Comparison of ENCODE assay signal across 28 mouse cellular contexts in genomic region chr3:102199226-102199625, GRCm38 (mm10). TPM values are rescaled to one million over a fixed set of nuclear protein-coding genes. Genes with fewer than 3 reads are reported as not detected.
DNase-seq lines count a peak whose midpoint lies in the region; ATAC-seq and TF ChIP-seq lines count a peak whose summit lies in the region.
"Had no signal": no experiment of that assay in that cellular context is flagged by ENCODE, and none has a peak within 500 bp of the region (broad histone marks: within the 10 kb centered on the region; RNA-seq: fewer than 3 reads in every experiment).

No protein-coding gene starts in this region.

- 36% methylated on average over 4 of the region's 4 CpGs for WGBS in heart, embryonic 10.5 days
- 38% methylated on average over 4 of the region's 4 CpGs for WGBS in heart, embryonic 16.5 days
- 41% methylated on average over 4 of the region's 4 CpGs for WGBS in kidney, adult 2 months

- DNase-seq in heart, embryonic 10.5 days (ENCODE audit: low spot score) = no peak
- DNase-seq in heart, postnatal 10 days = no peak
- no peak for DNase-seq in heart, adult 9 months (ENCODE audit: low spot score in 2 of 2)
- peak; percentile 86 for DNase-seq in kidney, adult 2 months
- DNase-seq in kidney, postnatal 10 days = no peak
- DNase-seq in kidney, postnatal 25 days = peak; percentile 59 to 77
- no peak for DNase-seq in layer of hippocampus, adult 11-12 months (ENCODE audit: low spot score)
- DNase-seq: adrenal gland, postnatal 10 days; cerebellum, adult 8-10 months; cerebellum, postnatal 25 days; gastrocnemius, adult 2 months; gastrocnemius, postnatal 36 days; lung, embryonic 14.5 days; lung, postnatal 14 days; right cerebral cortex, adult 18-20 months; spleen, adult 18-20 months; thymus, postnatal 14 days had no signal

- intact Hi-C loops in heart, postnatal 10 days (cut with DNase I) = no loop called here

- TF ChIP-seq POLR2A in kidney, adult 2 months (IDR thresholded peaks at IDR 0.05; ENCODE audit: low read depth, low read length) = no peak

- H3K36me3 ChIP-seq in heart, embryonic 10.5 days = peaks cover 10% of the 10 kb centered on the region; the same call in 1 of the 2 replicates
- H3K36me3 ChIP-seq in heart, embryonic 16.5 days (ENCODE audit: control insufficient read depth, insufficient read depth) = no peaks in the 10 kb centered on the region
- H3K36me3 ChIP-seq in kidney, adult 2 months (ENCODE audit: control insufficient read depth, insufficient read depth, low read length) = no peaks in the 10 kb centered on the region
- H3K36me3 ChIP-seq: forebrain, embryonic 15.5 days; hindbrain, embryonic 15.5 days; liver, embryonic 15.5 days; neural tube, embryonic 12.5 days had no signal

- no peaks in the 10 kb centered on the region for H3K27me3 ChIP-seq in heart, embryonic 10.5 days (ENCODE audit: insufficient read depth, poor library complexity, severe bottlenecking)
- H3K27me3 ChIP-seq in heart, embryonic 16.5 days (ENCODE audit: control insufficient read depth, insufficient read depth, low read length) = no peaks in the 10 kb centered on the region
- no peaks in the 10 kb centered on the region for H3K27me3 ChIP-seq in kidney, adult 2 months (replicated peaks; ENCODE audit: control insufficient read depth, insufficient read depth, low read length)
- H3K27me3 ChIP-seq: Patski had no signal

- no peak overlapping the region for H3K4me2 ChIP-seq in heart, embryonic 16.5 days (ENCODE audit: low read depth, low read length)
- H3K4me2 ChIP-seq: forebrain, embryonic 15.5 days; hindbrain, embryonic 15.5 days; limb, embryonic 12.5 days; liver, embryonic 15.5 days; lung, embryonic 14.5 days; neural tube, embryonic 12.5 days had no signal

- no peak for TF ChIP-seq CTCF in kidney, adult 2 months (conservative IDR thresholded peaks at IDR 0.05; ENCODE audit: insufficient read depth, insufficient read length, low read depth, low read length)

- H3K27ac ChIP-seq in heart, embryonic 10.5 days = peak overlapping the region; percentile 82
- no peak overlapping the region for H3K27ac ChIP-seq in heart, embryonic 16.5 days (ENCODE audit: low read length)
- H3K27ac ChIP-seq in kidney, adult 2 months (ENCODE audit: insufficient read depth, low read depth, low read length) = no peak overlapping the region
- H3K27ac ChIP-seq: forebrain, embryonic 15.5 days; gastrocnemius, adult 2 months; hindbrain, embryonic 15.5 days; layer of hippocampus, adult 2 months; left cerebral cortex, adult 2 months; limb, embryonic 12.5 days; liver, embryonic 15.5 days; neural tube, embryonic 12.5 days had no signal

- H3K4me1 ChIP-seq in heart, embryonic 10.5 days = peaks cover 91% of the 10 kb centered on the region
- H3K4me1 ChIP-seq in heart, embryonic 16.5 days (ENCODE audit: control insufficient read depth, insufficient read depth, low read length) = peaks cover 54% of the 10 kb centered on the region
- H3K4me1 ChIP-seq in kidney, adult 2 months (ENCODE audit: control insufficient read depth, insufficient read depth, low read length) = peaks cover 25% of the 10 kb centered on the region

- peak overlapping the region; percentile 13; the same call in 1 of the 2 replicates for H3K9ac ChIP-seq in heart, embryonic 16.5 days (ENCODE audit: low read length)
- H3K9ac ChIP-seq: forebrain, embryonic 15.5 days; hindbrain, embryonic 15.5 days; limb, embryonic 12.5 days; liver, embryonic 15.5 days; lung, embryonic 14.5 days; neural tube, embryonic 12.5 days had no signal

- H3K4me3 ChIP-seq in heart, embryonic 10.5 days = 0 out of 2 replicates have a peak overlapping the region, but pooled peaks have one; percentile 29
- H3K4me3 ChIP-seq in heart, embryonic 16.5 days (ENCODE audit: low read length) = no peak overlapping the region
- H3K4me3 ChIP-seq in kidney, adult 2 months (ENCODE audit: insufficient read depth, low read depth, low read length) = no peak overlapping the region
- H3K4me3 ChIP-seq: forebrain, embryonic 15.5 days; gastrocnemius, adult 2 months; hindbrain, embryonic 15.5 days; layer of hippocampus, adult 2 months; left cerebral cortex, adult 2 months; limb, embryonic 12.5 days; liver, embryonic 15.5 days; myocyte; neural tube, embryonic 12.5 days had no signal

- ATAC-seq in heart, embryonic 16.5 days (replicated peaks; ENCODE audit: extremely low read depth, insufficient read depth, low FRiP score) = no peak
- ATAC-seq: forebrain, embryonic 15.5 days; midbrain, embryonic 16.5 days; Patski had no signal

- no peaks in the 10 kb centered on the region for H3K9me3 ChIP-seq in heart, embryonic 10.5 days
- H3K9me3 ChIP-seq in heart, embryonic 16.5 days (replicated peaks; ENCODE audit: control insufficient read depth, low read length) = no peaks in the 10 kb centered on the region
- H3K9me3 ChIP-seq: forebrain, embryonic 15.5 days; hindbrain, embryonic 15.5 days; limb, embryonic 12.5 days; liver, embryonic 15.5 days; neural tube, embryonic 12.5 days had no signal

RNA-seq across cellular contexts. Expression of gene Vangl1, which starts 5.3 kb away (rescaled TPM):
- 26.5 and 32.8 TPM in 2 replicates for polyA plus RNA-seq in heart, embryonic 10.5 days (2016; fragmentation: Nextera tagmentation; extraction: Ambion mirVana)
- 10 to 100 TPM; 24.2 to 25.3 TPM for total RNA-seq in heart, postnatal 10 days (2021)
- polyA plus RNA-seq in heart, embryonic 16.5 days (2015; fragmentation: Nextera tagmentation; extraction: Ambion mirVana) = 22.9 and 25.3 TPM in 2 replicates
- polyA plus RNA-seq in kidney, adult 2 months (2012; rRNA removed) = 31.1 and 34.6 TPM in 2 replicates

Comparison
In these comparisons a context has a peak if more than half of its experiments do, and no peak if none do; other contexts are left out.
1. DNase-seq: peak in kidney, adult 2 months (single experiment) and kidney, postnatal 25 days (2 of 2); none in heart, embryonic 10.5 days (single experiment), heart, postnatal 10 days (0 of 2), heart, adult 9 months (0 of 2), kidney, postnatal 10 days (single experiment) and layer of hippocampus, adult 11-12 months (single experiment).